Mouse (Mus musculus): ENCODE results near the gene Chat.

DNA sequence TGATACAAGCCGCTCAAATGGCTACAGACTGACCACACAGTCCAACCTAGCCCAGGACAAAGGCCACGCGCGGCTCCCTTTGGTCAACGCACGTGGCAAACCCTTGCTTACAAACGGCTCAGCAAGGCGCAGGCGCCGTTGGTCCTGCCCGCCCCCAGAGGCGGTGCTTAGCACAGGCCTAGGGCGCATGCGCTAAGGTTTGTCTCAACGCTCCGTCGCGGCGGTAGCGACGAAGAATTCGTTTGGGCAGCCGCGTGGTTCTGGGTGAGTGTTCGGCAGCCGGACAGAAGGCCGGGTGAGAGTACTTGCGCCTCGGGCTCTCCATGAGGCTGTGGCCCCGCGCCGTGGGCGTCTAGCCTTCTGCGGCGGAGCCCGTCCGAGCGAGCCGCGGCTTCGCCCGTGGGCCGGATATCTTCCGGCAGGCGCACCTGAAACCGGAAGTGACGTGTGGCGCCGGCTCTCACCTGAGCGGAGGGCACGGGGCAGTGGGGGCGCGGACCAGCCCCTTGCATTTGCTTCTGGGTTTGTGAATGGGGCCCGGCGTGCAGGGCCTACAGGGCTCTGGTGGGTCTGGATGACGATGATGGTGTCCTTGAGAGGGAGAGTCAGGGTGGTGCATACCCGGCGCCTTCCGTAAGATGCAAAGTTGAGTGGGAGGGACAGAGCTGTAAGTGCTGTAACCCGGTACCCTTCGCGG lies 47.7 kb upstream of the Chat start, which contains the start of gene Ercc6:
- peak; percentile 96 for TF ChIP-seq POLR2A (IDR thresholded peaks at IDR 0.05; ENCODE audit: control insufficient read depth, low read depth, low read length)
- TF ChIP-seq CTCF (IDR thresholded peaks at IDR 0.05; ENCODE audit: control insufficient read depth, insufficient read depth, insufficient replicate concordance, low read depth, low read length), result no peak

All from testis, adult 2 months (tissue).